Mouse (Mus musculus) heart, adult 11 months (tissue): Measurements from ENCODE around the gene Btg2.

Source experiments
- DNase-seq: peaks from one replicate; pipeline ENCODE4 v3.0.0; 2022

Btg2 gene

DNA sequence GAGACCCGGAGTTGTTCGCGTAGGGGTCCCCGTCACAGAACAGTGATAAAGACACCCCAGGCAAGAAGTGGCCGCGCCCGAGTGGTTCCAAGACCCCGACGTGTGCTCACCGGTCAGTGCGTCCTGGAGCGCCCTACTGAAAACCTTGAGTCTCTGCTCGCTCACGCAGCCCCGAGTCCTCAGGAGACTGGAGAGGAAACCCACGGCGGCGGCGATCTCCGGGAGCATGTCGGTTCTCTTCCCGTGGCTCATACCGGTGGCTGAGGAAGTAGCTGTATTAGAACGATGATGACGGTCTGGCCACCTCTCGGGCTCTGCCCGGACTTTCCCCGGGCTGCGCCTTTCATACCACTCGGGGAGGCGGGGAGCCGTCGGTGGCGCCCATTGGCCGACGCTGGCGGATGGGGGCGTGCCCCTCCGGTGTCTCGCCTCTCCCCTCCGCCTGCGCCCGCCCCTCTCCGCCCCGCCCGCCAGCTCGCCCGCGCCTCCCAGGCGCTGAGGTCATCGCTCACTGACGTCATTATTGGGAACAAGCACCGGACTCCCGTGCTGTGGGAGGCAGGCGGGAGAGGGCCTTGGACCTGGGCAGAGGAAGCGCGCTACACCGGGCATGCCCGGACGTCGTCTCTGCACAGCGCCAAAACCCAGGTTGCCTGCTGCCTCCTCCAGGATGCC, at the start of gene Btg2:
Btg2 (minus strand) TSS at position 319 of the 675 bp plus-strand sequence.
- DNase-seq, result peak; percentile 100

GRCm38 (mm10) chr1:134122195-134122594, 43.3 kb upstream of the Btg2 start:
- DNase-seq, result no peak

DNA sequence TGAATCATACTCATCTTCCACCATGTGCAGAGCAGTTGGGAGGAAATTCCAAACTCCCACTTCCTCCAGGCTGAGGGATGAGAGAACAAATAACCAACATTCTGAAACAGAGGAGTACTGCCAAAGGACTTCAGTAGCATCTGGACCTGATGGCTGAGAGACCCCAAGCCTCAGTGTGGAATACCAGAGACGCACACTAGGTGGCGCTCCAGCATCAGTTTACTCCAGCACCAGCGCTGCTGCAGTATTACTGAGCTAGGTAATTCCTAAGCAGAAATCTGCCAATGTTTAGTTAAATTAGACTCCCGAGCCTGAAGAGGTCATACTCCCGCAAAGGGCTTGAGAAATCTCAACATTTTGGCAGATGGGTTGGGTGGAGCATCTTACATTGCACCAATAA, 41.3 kb upstream of the Btg2 start:
- peak; percentile 96 for DNase-seq

DNA sequence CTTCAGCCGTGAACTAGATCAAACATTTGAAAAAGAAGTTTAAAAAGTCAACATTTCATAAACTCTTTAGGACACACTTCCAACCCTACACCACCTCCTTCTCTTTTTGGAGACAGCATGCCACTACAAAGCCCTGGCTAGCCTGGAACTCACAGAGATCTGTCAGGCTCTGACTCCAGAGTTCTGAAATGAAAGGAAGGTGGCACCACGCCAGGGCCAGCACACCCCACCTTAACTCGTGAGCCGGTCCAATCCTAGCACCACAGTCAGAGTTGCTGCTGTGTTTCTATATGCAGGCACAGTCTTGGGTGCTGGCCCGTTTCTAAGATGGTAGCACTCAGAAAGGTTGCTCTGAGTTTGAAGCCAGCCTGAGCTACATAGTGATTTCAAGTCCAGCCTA, 38.2 kb upstream of the Btg2 start:
- no peak for DNase-seq

DNA sequence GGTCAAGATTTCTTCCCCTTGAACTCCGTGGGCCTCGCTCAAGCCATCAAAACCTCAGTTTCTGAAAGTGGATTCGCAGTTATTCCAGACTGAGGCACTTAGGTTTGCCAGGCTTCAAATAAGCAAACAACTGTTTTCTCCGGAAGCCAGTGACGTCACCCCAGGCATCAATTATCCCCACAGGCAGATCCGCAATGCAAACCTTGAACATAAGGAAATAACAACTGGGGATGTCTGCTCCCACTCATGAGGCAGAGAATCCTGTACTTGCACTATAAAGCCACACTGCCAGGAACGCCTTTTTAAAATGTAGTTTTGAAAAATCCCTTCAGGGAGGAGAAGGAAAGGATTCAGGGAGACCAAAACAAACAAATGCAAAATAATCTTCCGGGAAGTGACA, 36.5 kb upstream of the Btg2 start:
- no peak for DNase-seq

DNA sequence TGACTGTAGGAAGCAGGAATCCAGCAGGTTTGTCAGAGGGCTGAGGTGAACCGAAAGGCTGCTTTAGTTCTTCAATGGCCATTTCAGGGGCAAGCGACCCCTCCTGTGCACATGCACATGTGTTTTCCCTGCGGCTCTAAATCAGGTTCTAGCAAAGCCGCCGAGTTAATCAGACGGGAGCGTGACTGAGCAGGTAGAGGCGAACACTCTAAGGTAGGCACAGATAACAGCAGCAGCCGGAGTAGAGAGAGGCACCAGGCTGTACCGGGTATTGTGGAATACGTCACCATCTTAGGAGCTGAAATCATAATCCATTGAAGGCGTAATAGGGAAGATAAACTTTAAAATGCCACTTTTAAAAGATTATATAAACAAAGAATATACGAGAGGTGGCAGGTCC, 35.8 kb upstream of the Btg2 start:
- peak; percentile 89 for DNase-seq

DNA sequence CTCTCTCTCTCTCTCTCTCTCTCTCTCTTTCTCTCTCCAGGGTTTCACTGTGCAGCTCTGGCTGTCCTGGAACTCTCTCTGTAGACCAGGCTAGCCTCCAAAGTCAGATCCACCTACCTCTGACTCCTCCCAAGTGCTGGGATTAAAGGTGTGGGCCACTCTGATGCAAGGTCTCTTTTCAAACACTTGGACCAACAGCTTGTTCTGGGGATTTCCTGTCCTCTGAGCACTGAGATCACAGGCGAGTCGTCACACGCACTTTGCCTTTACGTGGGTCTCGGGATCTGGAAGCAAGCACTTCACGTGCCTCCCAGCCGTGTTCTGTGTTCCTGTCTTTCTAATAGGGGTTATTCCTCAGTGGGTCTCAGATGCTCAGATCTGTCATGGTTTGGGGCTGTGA, 35.1 kb upstream of the Btg2 start:
- no peak for DNase-seq

- DNase-seq, result no peak
Measured at GRCm38 (mm10) chr1:134113560-134113959, 34.6 kb upstream of the Btg2 start.

GRCm38 (mm10) chr1:134110979-134111378, 32.1 kb upstream of the Btg2 start, which contains the start of gene Chit1:
Gene Chit1 (plus strand): TSS chr1:134111242.
- no peak for DNase-seq

DNA sequence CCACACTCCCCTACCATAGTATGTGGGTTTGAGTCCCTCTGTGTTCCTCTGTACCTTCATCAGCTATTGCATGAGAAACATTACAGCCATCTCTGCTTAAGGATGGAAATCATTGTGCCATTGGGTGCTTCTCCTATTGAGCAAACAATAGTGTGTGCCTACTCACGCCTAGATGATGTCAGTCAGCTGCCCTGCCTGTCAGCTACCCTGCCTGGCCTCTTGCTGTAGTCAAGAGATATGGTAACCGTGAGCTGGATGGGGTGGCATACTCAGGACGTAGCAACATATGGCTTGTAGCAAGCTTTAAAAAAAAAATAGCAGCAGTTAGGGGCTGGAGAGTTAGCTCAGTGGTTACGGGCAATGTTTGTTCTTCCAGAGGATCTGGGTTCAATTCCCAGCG, 31.5 kb upstream of the Btg2 start:
- no peak for DNase-seq

DNA sequence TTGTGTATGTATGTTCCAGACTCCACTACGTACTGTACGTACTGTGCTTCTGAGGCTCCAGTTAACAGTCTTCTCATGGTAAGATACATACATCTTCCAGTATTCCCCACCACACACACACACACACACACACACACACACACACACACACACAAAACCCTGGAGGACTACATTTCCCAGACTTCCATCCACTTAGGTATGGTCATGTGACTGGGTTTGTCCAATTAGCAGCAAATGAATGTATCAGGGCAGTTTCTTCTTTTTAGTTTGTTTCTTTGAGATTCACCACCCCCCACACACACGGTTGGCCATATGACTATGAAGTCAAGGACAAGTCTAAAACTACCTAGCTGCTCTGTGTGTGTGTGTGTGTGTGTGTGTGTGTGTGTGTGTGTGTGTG, 31.1 kb upstream of the Btg2 start:
- no peak for DNase-seq

DNA sequence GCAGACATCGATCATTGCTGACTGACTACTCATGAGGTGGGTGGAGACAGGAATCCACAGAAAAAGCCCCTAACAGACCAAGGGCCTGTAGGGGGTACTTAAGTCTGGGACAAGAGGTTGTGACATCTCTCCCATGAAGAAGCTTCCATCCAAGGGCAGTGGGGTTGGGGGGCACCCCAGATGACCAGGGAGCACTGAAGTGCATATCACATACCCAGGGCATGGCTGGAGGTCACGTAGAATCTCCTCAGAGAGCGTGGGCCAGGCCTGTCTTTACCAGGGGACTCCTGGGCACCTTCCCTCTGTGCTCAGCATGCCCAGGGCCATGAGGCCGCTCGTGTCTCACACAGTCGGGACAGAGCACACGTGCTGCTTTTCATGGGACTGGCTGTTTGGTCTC, 28.9 kb upstream of the Btg2 start:
- DNase-seq, result peak; percentile 91

DNA sequence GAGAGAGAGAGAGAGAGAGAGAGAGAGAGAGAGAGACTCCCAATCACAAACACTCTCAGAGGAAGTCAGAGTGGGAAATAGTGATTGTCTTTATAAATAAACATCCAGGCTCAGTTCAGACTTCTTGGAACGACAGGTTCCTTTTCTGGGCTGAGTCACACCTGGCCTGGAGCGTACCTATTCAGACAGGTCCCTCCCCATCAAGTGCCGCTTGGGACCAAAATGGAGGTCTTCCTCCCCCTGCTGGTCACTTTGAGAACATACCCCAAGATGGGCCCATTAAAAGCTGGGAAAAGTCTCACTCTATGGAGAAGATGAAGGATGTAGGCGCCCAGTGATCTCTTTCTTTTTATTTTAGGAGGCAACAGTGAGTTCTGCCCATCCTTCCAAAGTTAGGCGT, 27.8 kb upstream of the Btg2 start:
- DNase-seq, result peak; percentile 94

- DNase-seq, result peak; percentile 87
Measured at GRCm38 (mm10) chr1:134105764-134106430, 27.0 kb upstream of the Btg2 start.

GRCm38 (mm10) chr1:134105043-134105763, 26.3 kb upstream of the Btg2 start:
- DNase-seq, result peak; percentile 91

DNA sequence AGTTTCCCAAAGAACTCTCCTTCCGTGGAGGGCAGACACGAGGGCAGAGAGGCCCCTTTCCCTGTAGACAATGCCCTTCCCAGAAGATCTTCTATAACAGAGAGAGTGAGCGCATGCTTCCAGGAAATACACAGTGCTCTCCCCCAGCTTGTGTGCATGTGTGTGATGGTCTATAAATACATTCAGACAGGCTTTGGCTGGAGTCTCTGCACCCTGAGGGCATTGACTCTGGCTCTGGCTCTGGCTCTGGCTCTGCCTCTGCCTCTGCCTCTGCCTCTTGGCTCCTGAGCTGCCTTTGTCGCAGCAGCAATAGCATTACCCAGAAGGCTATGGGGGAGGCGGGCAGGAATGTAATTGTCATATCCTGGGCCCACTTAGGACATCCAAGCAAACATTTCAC, 24.9 kb upstream of the Btg2 start:
- DNase-seq, result peak; percentile 97

DNA sequence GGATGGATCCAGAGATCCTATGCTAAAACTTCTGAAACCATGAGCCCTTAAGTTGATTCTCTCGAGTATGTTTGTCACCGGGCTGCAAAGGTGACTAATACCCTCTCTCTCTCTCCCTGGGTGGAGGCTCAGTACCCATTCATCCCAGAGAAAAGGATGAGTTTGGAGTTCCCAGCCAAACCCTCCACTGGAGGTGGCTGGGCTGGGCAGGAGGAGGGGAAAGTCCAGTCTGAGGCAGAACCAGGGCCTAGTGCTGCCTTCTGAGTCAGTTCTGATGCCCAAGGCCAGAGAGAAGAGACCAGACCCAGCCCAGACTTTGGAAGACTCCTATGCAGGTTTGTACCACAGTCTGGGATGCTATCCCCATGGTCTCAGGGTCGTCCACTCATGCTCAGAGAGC, 22.7 kb upstream of the Btg2 start:
- DNase-seq, result peak; percentile 88

DNA sequence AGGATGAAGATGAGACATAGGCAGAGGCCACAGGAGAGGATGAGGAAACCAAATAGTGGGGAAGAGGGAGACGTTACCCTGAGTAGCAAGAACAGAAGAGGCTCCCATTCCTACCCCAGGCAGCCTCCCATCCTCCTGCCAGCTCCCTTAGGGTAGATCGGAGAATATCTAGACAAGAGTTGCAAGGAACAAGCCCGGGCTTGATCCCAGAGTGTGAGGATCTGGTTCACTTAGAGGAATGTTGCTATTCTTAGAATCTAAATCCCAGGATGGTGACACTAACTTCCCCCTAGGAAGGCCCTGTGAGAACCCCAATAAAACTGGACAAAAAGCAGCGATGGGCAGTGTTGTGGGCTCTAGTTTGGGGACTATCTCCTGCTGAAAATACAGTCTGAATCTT, 22.0 kb upstream of the Btg2 start:
- DNase-seq, result peak; percentile 86

GRCm38 (mm10) chr1:134100401-134100800, 21.5 kb upstream of the Btg2 start:
- peak; percentile 93 for DNase-seq

- peak; percentile 96 for DNase-seq
Measured at GRCm38 (mm10) chr1:134099516-134100235, 20.8 kb upstream of the Btg2 start.

GRCm38 (mm10) chr1:134098726-134099515, 20.0 kb upstream of the Btg2 start:
- peak; percentile 100 for DNase-seq

- peak; percentile 99 for DNase-seq
Measured at GRCm38 (mm10) chr1:134097956-134098725, 19.2 kb upstream of the Btg2 start.
